ENCODE assay signal across 9 mouse cellular contexts in genomic region chr3:89688694-89689581, GRCm38 (mm10). TPM values are rescaled to one million over a fixed set of nuclear protein-coding genes. Genes with fewer than 3 reads are reported as not detected.
DNase-seq lines count a peak whose midpoint lies in the region; ATAC-seq and TF ChIP-seq lines count a peak whose summit lies in the region.
"Had no signal": no experiment of that assay in that cellular context is flagged by ENCODE, and none has a peak within 500 bp of the region (broad histone marks: within the 10 kb centered on the region; RNA-seq: fewer than 3 reads in every experiment).

No protein-coding gene starts in this region.

- no peaks in the 10 kb centered on the region; the same call in 1 of the 2 replicates for H3K9me3 ChIP-seq in ES-Bruce4 (replicated peaks; ENCODE audit: control insufficient read depth, insufficient read depth, low read length, poor library complexity, severe bottlenecking)
- no peaks in the 10 kb centered on the region for H3K9me3 ChIP-seq in forebrain, postnatal 0 days (ENCODE audit: low read length)
- H3K9me3 ChIP-seq in lung, embryonic 14.5 days (ENCODE audit: low read depth, low read length): no peaks in the 10 kb centered on the region

- H3K4me1 ChIP-seq in ES-Bruce4 (ENCODE audit: control insufficient read depth, insufficient read depth, low read length): no peaks in the 10 kb centered on the region
- 0 out of 2 replicates have a peak, but pooled peaks cover 3% of the 10 kb centered on the region for H3K4me1 ChIP-seq in forebrain, postnatal 0 days (ENCODE audit: insufficient read depth)
- H3K4me1 ChIP-seq in lung, embryonic 14.5 days (ENCODE audit: insufficient read depth): no peaks in the 10 kb centered on the region
- no peaks in the 10 kb centered on the region for H3K4me1 ChIP-seq in thymus, adult 2 months (replicated peaks; ENCODE audit: control insufficient read depth, insufficient read depth, low read length)

- peak; percentile 98 for TF ChIP-seq CTCF in ES-Bruce4 (IDR thresholded peaks at IDR 0.05; ENCODE audit: low read depth, low read length)
- TF ChIP-seq CTCF in forebrain, postnatal 0 days (IDR thresholded peaks at IDR 0.05; ENCODE audit: low read depth): peak; percentile 100
- peak; percentile 98 for TF ChIP-seq CTCF in layer of hippocampus, adult 2 months (conservative IDR thresholded peaks at IDR 0.05)
- TF ChIP-seq CTCF in lung, embryonic 14.5 days (IDR thresholded peaks at IDR 0.05; ENCODE audit: low read depth): peak; percentile 99
- TF ChIP-seq CTCF in thymus, adult 2 months (IDR thresholded peaks at IDR 0.05; ENCODE audit: borderline replicate concordance, control insufficient read depth, extremely low read depth, insufficient read depth, low read length, poor library complexity): peak; percentile 91

- H3K27ac ChIP-seq in ES-Bruce4 (ENCODE audit: insufficient read depth, low read length): no peak overlapping the region
- H3K27ac ChIP-seq in forebrain, postnatal 0 days (ENCODE audit: low read depth, low read length): peak overlapping the region; percentile 79
- H3K27ac ChIP-seq in layer of hippocampus, adult 2 months: peak overlapping the region; percentile 78
- no peak overlapping the region for H3K27ac ChIP-seq in lung, embryonic 14.5 days (ENCODE audit: low read depth)
- H3K27ac ChIP-seq in thymus, adult 2 months (ENCODE audit: control insufficient read depth, insufficient read depth, low read length): no peak overlapping the region
- H3K27ac ChIP-seq: macrophage had no signal

- no peaks in the 10 kb centered on the region for H3K36me3 ChIP-seq in ES-Bruce4 (ENCODE audit: control insufficient read depth, insufficient read depth, low read length, poor library complexity, severe bottlenecking)
- no peaks in the 10 kb centered on the region for H3K36me3 ChIP-seq in forebrain, postnatal 0 days (ENCODE audit: insufficient read depth)
- no peaks in the 10 kb centered on the region for H3K36me3 ChIP-seq in lung, embryonic 14.5 days (ENCODE audit: insufficient read depth)
- no peaks in the 10 kb centered on the region for H3K36me3 ChIP-seq in thymus, adult 2 months (ENCODE audit: control insufficient read depth, insufficient read depth, low read length)

- TF ChIP-seq POLR2A in ES-Bruce4 (IDR thresholded peaks at IDR 0.05; ENCODE audit: insufficient read depth, low read length): no peak
- TF ChIP-seq POLR2A in thymus, adult 2 months (IDR thresholded peaks at IDR 0.05; ENCODE audit: control insufficient read depth, extremely low read depth, insufficient read depth, low read length, poor library complexity): no peak

- ATAC-seq in forebrain, postnatal 0 days: peak; percentile 98
- ATAC-seq in lung, embryonic 14.5 days (ENCODE audit: insufficient read depth): peak; percentile 82

- H3K27me3 ChIP-seq in ES-Bruce4 (ENCODE audit: control insufficient read depth, insufficient read depth, low read length, poor library complexity, severe bottlenecking): no peaks in the 10 kb centered on the region; the same call in 1 of the 2 replicates
- no peaks in the 10 kb centered on the region for H3K27me3 ChIP-seq in forebrain, postnatal 0 days (ENCODE audit: insufficient read depth, low read length)
- H3K27me3 ChIP-seq in lung, embryonic 14.5 days (ENCODE audit: insufficient read depth, low read length): 0 out of 2 replicates have a peak, but pooled peaks cover 3% of the 10 kb centered on the region
- no peaks in the 10 kb centered on the region for H3K27me3 ChIP-seq in thymus, adult 2 months (ENCODE audit: control insufficient read depth, insufficient read depth, low read length)

- H3K9ac ChIP-seq in ES-Bruce4 (ENCODE audit: low read depth, poor library complexity, severe bottlenecking): no peak overlapping the region
- peak overlapping the region; percentile 59 for H3K9ac ChIP-seq in forebrain, postnatal 0 days
- peak overlapping the region; percentile 52 for H3K9ac ChIP-seq in lung, embryonic 14.5 days

- 1% methylated on average over 25 of the region's 25 CpGs for WGBS in forebrain, postnatal 0 days
- WGBS in lung, embryonic 14.5 days: 5% methylated on average over 25 of the region's 25 CpGs
- WGBS in thymus, adult 2 months: 6% methylated on average over 25 of the region's 25 CpGs

- peak overlapping the region; percentile 48 for H3K4me2 ChIP-seq in forebrain, postnatal 0 days (ENCODE audit: low read depth)
- peak overlapping the region; percentile 67 for H3K4me2 ChIP-seq in lung, embryonic 14.5 days

- peak; percentile 40; the same call in 1 of the 2 replicates for TF ChIP-seq EP300 in ES-Bruce4 (IDR thresholded peaks at IDR 0.05; ENCODE audit: insufficient read depth, low read depth, low read length)

- DNase-seq in cerebellum, adult 11-12 months: peak; percentile 72
- DNase-seq in forebrain, postnatal 0 days: peak; percentile 96
- DNase-seq in heart, postnatal 4 days: peak; percentile 92
- peak; percentile 89 to 94 for DNase-seq in layer of hippocampus, adult 2 months (ENCODE audit: low spot score in 2 of 2)
- DNase-seq in lung, embryonic 14.5 days: peak; percentile 94
- DNase-seq in ovary, adult 18-20 months (ENCODE audit: low spot score): peak; percentile 39
- DNase-seq in thymus, adult 2 months: peak; percentile 84

- peak overlapping the region; percentile 55 for H3K4me3 ChIP-seq in ES-Bruce4 (ENCODE audit: low read depth, low read length)
- H3K4me3 ChIP-seq in forebrain, postnatal 0 days (ENCODE audit: low read depth, low read length): peak overlapping the region; percentile 36
- peak overlapping the region; percentile 55 for H3K4me3 ChIP-seq in layer of hippocampus, adult 2 months
- H3K4me3 ChIP-seq in lung, embryonic 14.5 days (ENCODE audit: low read depth, low read length): peak overlapping the region; percentile 35
- peak overlapping the region; percentile 12; the same call in 1 of the 2 replicates for H3K4me3 ChIP-seq in thymus, adult 2 months (ENCODE audit: control insufficient read depth, insufficient read depth, low read length)

RNA-seq across cellular contexts. Expression of gene Adar, which starts 25.9 kb away (rescaled TPM):
- 34.2 and 36.7 TPM in 2 replicates for polyA plus RNA-seq in ES-Bruce4 (2011; ENCODE audit: insufficient read depth, insufficient read length, low read depth, missing spikeins)
- total RNA-seq in forebrain, postnatal 0 days (2014; rRNA removed): 62.4 and 78.2 TPM in 2 replicates
- 14.0 and 18.5 TPM in 2 replicates for polyA plus RNA-seq in forebrain, postnatal 0 days (2015; fragmentation: Nextera tagmentation; extraction: Ambion mirVana)
- 10 to 100 TPM; 20.4 to 21.5 TPM for total RNA-seq in heart, postnatal 4 days (2021)
- total RNA-seq in layer of hippocampus, adult 2 months (2021): 100 to 1,000 TPM; 122 to 133 TPM
- polyA plus RNA-seq in lung, embryonic 14.5 days (2014; fragmentation: Nextera tagmentation; extraction: Ambion mirVana): 12.4 and 12.8 TPM in 2 replicates
- polyA plus RNA-seq in thymus, adult 2 months (2012; rRNA removed): 70.8 and 71.1 TPM in 2 replicates

Comparison
In these comparisons a context has a peak if more than half of its experiments do, and no peak if none do; other contexts are left out.
1. H3K27ac ChIP-seq: peak in forebrain, postnatal 0 days (single experiment) and layer of hippocampus, adult 2 months (single experiment); none in ES-Bruce4 (single experiment), lung, embryonic 14.5 days (single experiment) and thymus, adult 2 months (single experiment).
2. DNase-seq: peak in every context shown above with its lines; median percentile 96 in forebrain, postnatal 0 days; 94 in lung, embryonic 14.5 days; 92 in heart, postnatal 4 days; 92 in layer of hippocampus, adult 2 months; 84 in thymus, adult 2 months; 72 in cerebellum, adult 11-12 months; 39 in ovary, adult 18-20 months.
3. Peak in every context shown above with its lines, with median percentiles within 50 percentile points of each other: H3K4me3 ChIP-seq and CTCF ChIP-seq.